Mouse (Mus musculus): Measurements from ENCODE around the gene Kcnk12.

Kcnk12 gene

GRCm38 (mm10) chr17:87784911-87785310 is 12.9 kb downstream of the Kcnk12 start:
- no peak for DNase-seq

- no peak for DNase-seq
Observed at GRCm38 (mm10) chr17:87784141-87784831, 13.5 kb downstream of the Kcnk12 start.

- DNase-seq: no peak
Observed at GRCm38 (mm10) chr17:87781244-87781643, 16.6 kb downstream of the Kcnk12 start.

- DNase-seq: no peak
Observed at GRCm38 (mm10) chr17:87780164-87780563, 17.6 kb downstream of the Kcnk12 start.

- no peak for DNase-seq
Observed at GRCm38 (mm10) chr17:87774982-87775381, 22.8 kb downstream of the Kcnk12 start.

GRCm38 (mm10) chr17:87773175-87773574 is 24.6 kb downstream of the Kcnk12 start:
- no peak for DNase-seq

- no peak for DNase-seq
Observed at GRCm38 (mm10) chr17:87770766-87771165, 27.0 kb downstream of the Kcnk12 start.

GRCm38 (mm10) chr17:87766888-87767287 is 30.9 kb downstream of the Kcnk12 start:
- DNase-seq: no peak

- no peak for DNase-seq
Observed at GRCm38 (mm10) chr17:87765031-87765430, 32.8 kb downstream of the Kcnk12 start.

GRCm38 (mm10) chr17:87763146-87763545 is 34.6 kb downstream of the Kcnk12 start:
- DNase-seq: no peak

- DNase-seq: no peak
Observed at GRCm38 (mm10) chr17:87760315-87760714, 37.5 kb downstream of the Kcnk12 start.

GRCm38 (mm10) chr17:87745926-87746888 is 51.6 kb downstream of the Kcnk12 start:
- peak; percentile 47 to 51 for DNase-seq

- no peak for DNase-seq
Observed at GRCm38 (mm10) chr17:87744985-87745925, 52.5 kb downstream of the Kcnk12 start.

GRCm38 (mm10) chr17:87739835-87740234 is 58.0 kb downstream of the Kcnk12 start:
- DNase-seq: no peak

GRCm38 (mm10) chr17:87737144-87737543 is 60.6 kb downstream of the Kcnk12 start:
- no peak for DNase-seq

- no peak for DNase-seq
Observed at GRCm38 (mm10) chr17:87734471-87734870, 63.3 kb downstream of the Kcnk12 start.

GRCm38 (mm10) chr17:87731962-87732361 is 65.8 kb downstream of the Kcnk12 start:
- DNase-seq: no peak

GRCm38 (mm10) chr17:87726489-87727356 is 71.1 kb downstream of the Kcnk12 start:
- DNase-seq: no peak

- no peak for DNase-seq
Observed at GRCm38 (mm10) chr17:87724727-87725126, 73.1 kb downstream of the Kcnk12 start.

- DNase-seq: no peak
Observed at GRCm38 (mm10) chr17:87700101-87700500, 97.7 kb downstream of the Kcnk12 start.

- DNase-seq: no peak
Observed at GRCm38 (mm10) chr17:87698996-87699765, 98.6 kb downstream of the Kcnk12 start.
